Mouse (Mus musculus): ENCODE results near the gene Olfr868.

The Olfr868 gene

DNA sequence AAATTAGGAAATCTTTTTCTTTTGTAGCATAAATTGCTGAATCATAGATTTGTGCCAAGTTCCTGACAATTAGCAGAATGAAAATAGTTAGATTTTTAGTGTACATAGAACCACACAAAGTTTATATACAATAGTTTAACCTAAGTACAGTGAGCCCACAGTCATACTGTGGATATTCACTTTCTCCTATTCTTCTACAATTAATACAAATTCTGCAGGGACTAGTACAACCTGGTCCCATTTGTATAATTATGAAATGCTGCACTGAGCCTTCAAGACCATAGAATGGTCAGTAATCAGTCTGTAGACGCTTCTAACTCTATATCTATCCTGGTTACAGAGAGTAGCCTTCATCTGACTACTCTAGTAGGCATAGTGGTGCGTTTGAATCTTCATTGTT lies at the start of gene Olfr868:
TSS of gene Olfr868 (plus strand) at position 301 of the 400 bp plus-strand sequence.
- no peak for DNase-seq (ENCODE audit: low read depth, low spot score)

DNA sequence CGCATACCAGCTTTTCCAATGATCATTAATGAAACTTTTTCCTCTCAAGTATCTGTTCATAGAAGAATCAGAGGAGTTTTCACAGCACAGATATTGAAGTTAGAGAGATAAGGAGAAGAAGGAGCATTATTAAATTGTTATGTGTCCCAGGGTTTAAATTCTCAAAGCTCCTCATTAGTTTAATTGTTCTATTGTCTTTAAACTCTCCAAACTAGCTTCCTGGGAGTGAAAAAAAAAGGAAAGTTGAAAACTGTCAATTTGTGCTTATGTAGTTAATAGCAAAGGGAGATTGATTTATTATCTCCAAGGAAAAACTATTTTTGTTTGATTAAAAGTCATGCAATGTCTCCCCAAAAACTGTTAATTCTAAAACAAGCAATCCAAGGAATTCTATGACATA lies 41.0 kb upstream of the Olfr868 start, which contains the start of gene Olfr867:
TSS of gene Olfr867 (minus strand) at position 101 of the 400 bp plus-strand sequence.
- no peak for DNase-seq (ENCODE audit: low read depth, low spot score)

DNA sequence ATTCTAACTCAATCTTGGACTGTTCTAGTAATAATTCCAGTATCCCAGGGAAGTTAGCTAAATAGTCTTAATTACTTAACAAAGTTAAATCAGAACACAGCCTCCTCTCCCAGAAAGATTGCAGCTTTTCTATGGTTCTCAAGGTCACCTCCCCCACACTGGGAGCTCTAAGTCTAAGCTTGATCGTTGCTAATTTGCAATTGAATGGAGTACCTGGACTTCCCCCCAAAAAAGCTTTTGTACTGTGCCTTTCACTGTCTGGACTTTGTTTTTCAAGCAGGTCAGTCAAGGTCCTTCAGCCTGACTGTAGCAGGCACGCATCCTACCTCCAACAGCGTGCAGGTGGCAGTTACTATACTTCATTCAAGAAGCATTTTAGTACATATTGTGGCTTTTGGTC lies 28.2 kb upstream of the Olfr868 start:
- no peak for DNase-seq (ENCODE audit: low read depth, low spot score)

DNA sequence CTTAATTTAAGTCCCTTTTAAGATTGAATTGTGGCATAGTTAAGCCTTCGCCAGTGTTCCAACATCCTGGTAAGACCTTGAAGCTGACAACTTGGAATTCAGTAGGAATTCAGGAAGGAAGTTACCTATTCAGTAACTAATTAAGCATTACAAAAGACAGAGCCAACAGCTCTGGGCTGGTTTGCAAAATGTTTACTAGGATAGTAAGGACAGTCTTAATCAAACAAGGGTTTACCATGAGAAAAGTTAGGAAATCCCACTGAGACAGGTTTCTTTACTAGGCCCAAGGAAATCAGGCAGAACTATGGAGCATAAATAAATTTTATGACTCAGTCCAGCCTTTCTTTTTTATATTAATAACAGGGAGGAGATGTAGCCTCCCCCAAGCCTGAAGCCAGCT lies 27.1 kb upstream of the Olfr868 start:
- no peak for DNase-seq (ENCODE audit: low read depth, low spot score)

DNA sequence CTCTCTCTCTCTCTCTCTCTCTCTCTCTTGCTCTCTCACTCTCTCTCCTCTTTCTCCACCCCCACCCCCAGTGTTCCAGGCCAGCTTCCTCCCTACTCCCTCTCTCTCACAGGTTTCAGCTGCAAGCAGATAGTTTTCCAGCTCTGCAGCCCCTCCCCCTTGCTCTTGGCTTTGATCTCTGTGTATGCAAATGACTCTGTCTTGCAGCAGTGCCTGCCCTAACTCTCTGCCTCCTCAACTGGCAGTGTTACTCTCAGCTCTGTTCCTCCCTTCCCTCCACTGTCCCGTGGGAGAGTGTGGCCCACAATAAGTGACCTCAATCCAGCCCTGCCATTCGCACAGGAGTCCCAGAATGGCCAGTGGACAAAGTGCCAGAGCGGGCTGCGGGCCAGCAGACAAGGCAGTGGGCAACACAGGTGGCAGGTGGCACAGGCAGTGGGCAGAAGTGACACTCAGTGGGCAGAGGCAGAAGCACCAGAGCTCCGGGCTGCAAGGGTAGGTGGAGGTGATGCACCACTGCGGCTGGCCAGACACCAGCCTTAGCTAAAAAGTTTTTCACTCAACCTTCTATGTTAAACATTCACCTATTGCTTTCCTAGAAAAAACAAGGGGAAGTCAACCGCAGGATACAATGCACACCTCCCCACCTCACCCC lies 24.8 kb upstream of the Olfr868 start:
- no peak for DNase-seq (ENCODE audit: low read depth, low spot score)

DNA sequence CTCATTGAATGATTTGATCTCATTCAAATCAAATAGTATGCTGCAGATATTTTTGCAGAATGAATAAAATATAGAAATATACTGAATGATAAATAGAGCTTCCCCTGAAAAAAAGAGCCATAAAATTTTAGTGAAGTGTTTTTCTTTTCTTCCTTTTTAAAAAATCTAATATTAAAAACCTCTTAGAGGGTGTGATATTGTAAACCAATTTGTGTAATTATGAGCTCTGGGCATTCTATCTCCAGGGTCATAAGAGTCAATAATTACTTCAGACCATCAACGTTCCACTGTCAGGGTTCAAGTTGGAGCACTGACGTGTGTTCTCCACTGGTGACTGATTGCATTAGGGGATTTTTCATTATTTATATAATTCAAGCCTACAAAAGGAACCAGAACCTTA lies 30.3 kb downstream of the Olfr868 start, which contains the start of gene Olfr869:
TSS of gene Olfr869 (plus strand) at position 301 of the 400 bp plus-strand sequence.
- DNase-seq (ENCODE audit: low read depth, low spot score) = no peak

DNA sequence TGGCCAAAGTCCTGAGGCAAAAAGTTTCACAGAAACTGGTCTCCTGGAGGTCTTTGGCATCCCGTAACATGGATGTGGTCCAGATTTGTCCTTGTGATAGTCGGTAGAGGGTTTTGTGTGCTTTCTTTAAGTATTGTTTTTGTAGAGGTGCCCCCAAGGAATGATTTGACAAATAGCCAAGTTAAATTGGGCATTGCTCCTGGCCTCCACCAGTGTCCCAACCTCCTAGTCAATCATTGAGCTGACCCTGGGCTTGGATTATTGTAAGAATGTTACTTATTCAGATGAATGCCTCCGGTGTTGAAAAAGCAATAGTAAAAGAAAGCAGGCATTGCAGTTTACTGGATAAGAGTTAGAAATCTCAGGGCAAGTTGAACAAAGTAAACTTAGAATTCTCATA lies 51.3 kb downstream of the Olfr868 start:
- DNase-seq (ENCODE audit: low read depth, low spot score) = no peak
